8 mouse cellular contexts compared by ENCODE assay signal in genomic region chr2:53190684-53191511, GRCm38 (mm10). TPM values are rescaled to one million over a fixed set of nuclear protein-coding genes. Genes with fewer than 3 reads are reported as not detected.
A peak's percentile ranks its signal among the peaks of the same experiment; 100 is the strongest.
DNase-seq lines count a peak whose midpoint lies in the region; ATAC-seq lines count a peak whose summit lies in the region.

TSS of gene Prpf40a (minus strand) at chr2:53191284.

- H3K27me3 ChIP-seq in hindbrain, embryonic 14.5 days (ENCODE audit: control insufficient read depth, insufficient read depth, low read length) = no peaks in the 10 kb centered on the region

- peak within 1 kb of the TSS; percentile 77 for H3K9ac ChIP-seq in hindbrain, embryonic 14.5 days

- H3K4me2 ChIP-seq in hindbrain, embryonic 14.5 days (replicated peaks) = peak within 1 kb of the TSS; percentile 82

- peaks cover 21% of the 10 kb centered on the region for H3K4me1 ChIP-seq in hindbrain, embryonic 14.5 days (replicated peaks; ENCODE audit: control insufficient read depth, insufficient read depth, low read length)

- peak within 1 kb of the TSS; percentile 97 for H3K27ac ChIP-seq in hindbrain, embryonic 14.5 days

- peak; percentile 99 for DNase-seq in R1 (ENCODE audit: low read depth, low spot score)
- DNase-seq in cerebellum, postnatal 25 days = peak; percentile 100
- DNase-seq in frontal cortex, postnatal 25 days (ENCODE audit: low spot score in 2 of 2) = peak; percentile 98 to 99
- peak; percentile 99 for DNase-seq in hindbrain, embryonic 14.5 days (ENCODE audit: low spot score)
- peak; percentile 100 for DNase-seq in layer of hippocampus, postnatal 36 days
- DNase-seq in lung, postnatal 36 days = peak; percentile 99
- DNase-seq in retina, postnatal 1 day = peak; percentile 100
- DNase-seq in urinary bladder, adult 18-20 months (ENCODE audit: low spot score in 2 of 2) = peak; percentile 99

- peak within 1 kb of the TSS; percentile 99 for H3K4me3 ChIP-seq in hindbrain, embryonic 14.5 days (replicated peaks; ENCODE audit: low read length)

- ATAC-seq in hindbrain, embryonic 14.5 days (ENCODE audit: low FRiP score) = peak; percentile 96

- H3K36me3 ChIP-seq in hindbrain, embryonic 14.5 days (replicated peaks; ENCODE audit: control insufficient read depth, insufficient read depth) = peaks cover 44% of the 10 kb centered on the region

- under 1% methylated on average over 50 of the region's 53 CpGs for WGBS in hindbrain, embryonic 14.5 days

- no peaks in the 10 kb centered on the region for H3K9me3 ChIP-seq in hindbrain, embryonic 14.5 days (ENCODE audit: control insufficient read depth, low read length)

RNA-seq across cellular contexts. Expression of gene Prpf40a, which starts in this region (rescaled TPM):
- polyA plus RNA-seq in hindbrain, embryonic 14.5 days (2014; fragmentation: Nextera tagmentation; extraction: Ambion mirVana) = 103 and 124 TPM in 2 replicates
- total RNA-seq in layer of hippocampus, postnatal 36 days (2021) = 10 to 100 TPM; 41.2 to 43.6 TPM

Comparison
In these comparisons a context has a peak if more than half of its experiments do, and no peak if none do; other contexts are left out.
1. Peak in every context shown above with its lines: DNase-seq, ATAC-seq, H3K4me3 ChIP-seq and H3K27ac ChIP-seq.